Mouse (Mus musculus): ENCODE measurements around the gene Lhx6.

DNA sequence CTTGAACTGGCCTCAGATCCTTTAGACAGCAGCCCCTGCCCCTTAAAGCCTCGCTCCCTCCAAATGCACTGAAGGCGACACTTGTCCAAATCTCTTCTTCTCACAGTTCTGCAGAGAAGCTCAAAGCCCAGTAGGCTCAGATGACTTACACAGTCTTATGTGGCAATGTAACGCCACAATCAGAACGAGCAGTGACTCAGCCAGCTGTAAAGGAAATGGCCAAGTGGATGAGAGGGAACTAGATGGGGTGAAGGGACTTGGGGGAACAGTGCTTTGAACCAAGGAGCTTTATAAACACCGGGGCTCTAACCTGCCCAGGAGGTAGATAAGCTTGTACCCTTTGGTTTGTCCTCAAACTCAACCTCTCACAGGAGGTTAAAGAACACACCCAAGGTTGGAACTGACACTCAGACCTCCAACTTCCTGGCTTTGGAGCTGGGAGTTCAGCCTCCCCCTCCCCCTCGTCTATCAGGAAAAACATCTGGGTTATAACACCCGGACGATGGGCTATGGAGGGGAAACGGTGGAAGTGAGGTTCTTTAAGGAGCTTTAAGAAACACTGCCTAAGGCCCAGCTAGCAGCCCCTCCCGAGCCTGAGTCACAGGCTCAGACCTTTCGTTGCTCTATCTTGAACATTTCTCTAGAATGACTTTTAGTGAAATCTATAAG lies 69.7 kb downstream of the Lhx6 start:
- no peak for TF ChIP-seq CTCF (IDR thresholded peaks at IDR 0.05; ENCODE audit: borderline replicate concordance, insufficient read depth, low read length)
- TF ChIP-seq POLR2A (IDR thresholded peaks at IDR 0.05; ENCODE audit: low read depth, low read length) = no peak
